Mouse (Mus musculus) forebrain, embryonic 12.5 days (tissue): ENCODE results near the gene Nol9. TPM values are rescaled to one million over a fixed set of nuclear protein-coding genes. Genes with fewer than 3 reads are reported as not detected.

Experiments
- ATAC-seq: fragments of 200-750 bp; cut with Nextera tagmentation; 2 replicates; pipeline ENCODE4 v1.8.0; 2017; ENCODE audit warnings: moderate TSS enrichment; ENCODE audit not compliant: low FRiP score
- H3K27ac ChIP-seq: fragments of 300-500 bp; sonication (generic); 2 replicates; pipeline ENCODE4 v1.5.1; 2016; ENCODE audit warnings: mild to moderate bottlenecking
- H3K27me3 ChIP-seq: fragments of 300-500 bp; sonication (generic); 2 replicates; pipeline ENCODE4 v1.6.1; 2016; ENCODE audit warnings: mild to moderate bottlenecking
- H3K36me3 ChIP-seq: fragments of 300-500 bp; sonication (generic); replicated peaks from 2 replicates; pipeline ENCODE4 v1.6.1; 2016; ENCODE audit warnings: mild to moderate bottlenecking
- H3K4me1 ChIP-seq: fragments of 300-500 bp; sonication (generic); 2 replicates; pipeline ENCODE4 v1.6.1; 2016
- H3K4me2 ChIP-seq: fragments of 300-500 bp; sonication (generic); 2 replicates; pipeline ENCODE4 v1.6.1; 2016; ENCODE audit warnings: mild to moderate bottlenecking, moderate library complexity
- H3K4me3 ChIP-seq: fragments of 300-500 bp; sonication (generic); replicated peaks from 2 replicates; pipeline ENCODE4 v1.5.1; 2016; ENCODE audit warnings: mild to moderate bottlenecking
- H3K9ac ChIP-seq: fragments of 300-500 bp; sonication (generic); 2 replicates; pipeline ENCODE4 v1.6.1; 2016; ENCODE audit warnings: mild to moderate bottlenecking
- H3K9me3 ChIP-seq: fragments of 300-500 bp; sonication (generic); 2 replicates; pipeline ENCODE4 v1.6.1; 2016
- WGBS: fragments of 180-500 bp; shearing (Covaris S2); methylation state at CpG from one replicate; pipeline ENCODE4 v1.1.7; 2016; 5-methylcytosine and 5-hydroxymethylcytosine counted together
- polyA plus RNA-seq: library from polyadenylated mRNA; unstranded; fragments of >200 nt; fragmentation: Nextera tagmentation; extraction: Ambion mirVana; gene quantifications from 2 replicates; pipeline ENCODE4 v1.2.1, GENCODE M21; 2016

Nol9 gene
- polyA plus RNA-seq, 1 experiment from 2014 or later: 34.1 TPM

- H3K9ac ChIP-seq: 0 out of 2 replicates have a peak overlapping the region, but pooled peaks have one; percentile 4
- H3K4me1 ChIP-seq: peaks cover 21% of the 10 kb centered on the region
- H3K4me2 ChIP-seq: no peak overlapping the region
- H3K9me3 ChIP-seq: no peaks in the 10 kb centered on the region
- H3K36me3 ChIP-seq: peaks cover 17% of the 10 kb centered on the region
- no peak for ATAC-seq
- 84% methylated on average over 7 of the region's 7 CpGs for WGBS
- H3K27ac ChIP-seq: no peak overlapping the region
- no peak overlapping the region for H3K4me3 ChIP-seq
- H3K27me3 ChIP-seq: peaks cover 14% of the 10 kb centered on the region
Measured at GRCm38 (mm10) chr4:152101081-152101653, 62.0 kb downstream of the Nol9 start.

GRCm38 (mm10) chr4:152101921-152102320, 62.8 kb downstream of the Nol9 start:
- Histone ChIP-seq H3K4me3 (no peak overlapping the region), H3K27ac (no peak overlapping the region), H3K9me3 (no peaks in the 10 kb centered on the region), H3K27me3 (peaks cover 10% of the 10 kb centered on the region), H3K4me1 (peaks cover 14% of the 10 kb centered on the region), H3K4me2 (no peak overlapping the region), H3K36me3 (peaks cover 19% of the 10 kb centered on the region), H3K9ac (0 out of 2 replicates have a peak overlapping the region, but pooled peaks have one; percentile 4)
- ATAC-seq: no peak
- WGBS: 92% methylated on average over 16 of the region's 16 CpGs

DNA sequence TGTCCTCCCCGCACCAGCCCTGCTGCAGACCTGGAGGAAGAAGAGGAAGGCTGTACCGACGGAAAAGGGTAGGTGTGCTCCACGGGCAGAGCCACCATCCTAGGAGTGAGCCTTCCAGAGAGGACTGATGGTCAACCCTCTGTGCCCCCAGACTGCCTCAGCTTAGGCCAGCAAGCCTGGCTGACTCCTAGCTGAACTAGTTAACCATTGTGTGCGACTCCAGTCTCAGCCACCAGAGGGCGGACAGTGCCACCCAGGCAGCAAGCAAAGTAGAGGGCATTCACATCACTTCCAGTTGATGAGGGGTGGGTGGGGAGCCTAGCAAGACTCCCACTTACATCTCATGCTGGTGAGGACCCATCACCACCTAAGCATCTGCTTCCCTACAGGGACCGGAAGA, 63.9 kb downstream of the Nol9 start:
- no peak overlapping the region for H3K4me2 ChIP-seq
- no peak overlapping the region for H3K4me3 ChIP-seq
- no peaks in the 10 kb centered on the region for H3K9me3 ChIP-seq
- no peak overlapping the region for H3K9ac ChIP-seq
- peaks cover 19% of the 10 kb centered on the region for H3K36me3 ChIP-seq
- 44% methylated on average over 7 of the region's 7 CpGs for WGBS
- H3K27ac ChIP-seq: no peak overlapping the region
- peaks cover 8% of the 10 kb centered on the region for H3K27me3 ChIP-seq
- ATAC-seq: no peak
- H3K4me1 ChIP-seq: peaks cover 14% of the 10 kb centered on the region

DNA sequence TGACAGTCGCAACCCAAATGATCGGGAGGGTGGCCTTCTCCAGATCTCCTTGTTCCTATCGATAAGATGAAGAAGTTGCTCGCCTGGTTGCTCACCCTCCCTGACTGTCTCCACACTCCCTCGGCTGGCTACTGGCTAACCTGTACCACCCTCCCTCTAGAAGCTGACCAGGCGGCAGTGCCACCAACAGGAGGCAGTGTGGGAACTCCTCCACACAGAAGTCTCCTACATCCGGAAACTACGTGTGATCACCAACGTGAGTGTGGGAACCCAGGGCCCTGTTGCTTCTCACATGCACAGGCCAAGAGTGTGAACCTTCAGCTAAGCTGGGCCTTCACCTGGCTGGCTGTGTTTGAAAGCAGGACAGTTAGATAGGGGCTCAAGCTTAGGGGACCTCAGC, 67.6 kb downstream of the Nol9 start:
- Histone ChIP-seq H3K27ac (no peak overlapping the region), H3K9ac (no peak overlapping the region), H3K36me3 (peaks cover 19% of the 10 kb centered on the region), H3K9me3 (no peaks in the 10 kb centered on the region), H3K4me2 (no peak overlapping the region; the same call in 1 of the 2 replicates), H3K4me3 (no peak overlapping the region), H3K4me1 (peaks cover 18% of the 10 kb centered on the region), H3K27me3 (peaks cover 19% of the 10 kb centered on the region)
- ATAC-seq: no peak
- WGBS: 51% methylated on average over 9 of the region's 9 CpGs

- H3K27me3 ChIP-seq: peaks cover 19% of the 10 kb centered on the region
- peak overlapping the region; percentile 77 for H3K4me2 ChIP-seq
- H3K27ac ChIP-seq: no peak overlapping the region
- H3K36me3 ChIP-seq: peaks cover 19% of the 10 kb centered on the region
- peak overlapping the region; percentile 45 for H3K9ac ChIP-seq
- peaks cover 18% of the 10 kb centered on the region for H3K4me1 ChIP-seq
- peak; percentile 68 for ATAC-seq
- peak overlapping the region; percentile 39 for H3K4me3 ChIP-seq
- under 1% methylated on average over 24 of the region's 24 CpGs for WGBS
- H3K9me3 ChIP-seq: no peaks in the 10 kb centered on the region
Measured at GRCm38 (mm10) chr4:152107493-152107892, 68.4 kb downstream of the Nol9 start.

DNA sequence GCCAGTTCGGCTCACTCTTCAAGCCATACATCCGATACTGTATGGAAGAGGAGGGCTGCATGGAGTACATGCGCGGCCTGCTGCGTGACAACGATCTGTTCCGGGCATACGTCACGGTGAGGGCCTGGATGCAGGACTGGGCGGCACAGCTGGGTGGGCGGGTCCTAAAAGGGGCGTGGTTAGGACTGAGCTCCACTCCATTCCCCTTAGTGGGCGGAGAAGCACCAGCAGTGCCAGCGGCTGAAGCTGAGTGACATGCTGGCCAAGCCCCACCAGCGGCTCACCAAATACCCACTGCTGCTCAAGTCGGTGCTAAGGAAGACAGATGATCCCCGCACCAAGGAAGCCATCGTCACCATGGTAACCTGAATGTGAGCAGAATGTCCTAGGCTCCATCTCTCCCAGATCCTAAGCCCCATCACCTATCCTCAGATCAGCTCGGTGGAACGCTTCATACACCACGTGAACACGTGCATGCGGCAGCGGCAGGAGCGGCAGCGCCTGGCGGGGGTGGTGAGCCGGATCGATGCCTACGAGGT, 68.9 kb downstream of the Nol9 start:
- Histone ChIP-seq H3K9ac (peak overlapping the region; percentile 45), H3K36me3 (peaks cover 19% of the 10 kb centered on the region), H3K4me2 (peak overlapping the region; percentile 77), H3K4me3 (peak overlapping the region; percentile 39), H3K27ac (no peak overlapping the region), H3K4me1 (peaks cover 18% of the 10 kb centered on the region), H3K27me3 (peaks cover 19% of the 10 kb centered on the region), H3K9me3 (no peaks in the 10 kb centered on the region)
- ATAC-seq: peak; percentile 96
- 5% methylated on average over 30 of the region's 30 CpGs for WGBS

DNA sequence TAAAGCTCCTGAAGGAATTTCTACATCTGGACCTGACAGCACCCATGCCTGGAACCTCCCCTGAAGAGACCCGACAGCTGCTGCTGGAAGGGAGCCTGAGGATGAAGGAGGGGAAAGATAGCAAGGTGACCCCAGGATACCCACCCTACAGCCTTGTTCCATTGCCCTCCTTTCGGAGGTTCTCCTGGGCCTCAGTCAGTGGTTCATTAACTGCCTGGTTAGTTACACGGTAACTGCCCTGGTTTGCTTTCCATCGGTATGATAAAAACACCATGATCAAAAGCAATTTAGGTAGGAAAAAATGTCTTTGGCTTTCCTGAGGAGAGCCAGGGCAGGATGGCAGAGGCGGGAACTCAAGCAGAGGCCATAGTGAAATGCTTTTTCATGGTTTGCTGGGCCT, 69.6 kb downstream of the Nol9 start:
- Histone ChIP-seq H3K9me3 (no peaks in the 10 kb centered on the region), H3K4me2 (peak overlapping the region; percentile 77; the same call in 1 of the 2 replicates), H3K36me3 (peaks cover 21% of the 10 kb centered on the region), H3K4me3 (no peak overlapping the region), H3K27me3 (peaks cover 23% of the 10 kb centered on the region), H3K9ac (peak overlapping the region; percentile 45; the same call in 1 of the 2 replicates), H3K27ac (no peak overlapping the region), H3K4me1 (peaks cover 18% of the 10 kb centered on the region)
- no peak for ATAC-seq
- WGBS: 89% methylated on average over 5 of the region's 5 CpGs

GRCm38 (mm10) chr4:152109509-152109908, 70.4 kb downstream of the Nol9 start:
- Histone ChIP-seq H3K9ac (no peak overlapping the region), H3K4me3 (no peak overlapping the region), H3K27me3 (peaks cover 31% of the 10 kb centered on the region), H3K9me3 (no peaks in the 10 kb centered on the region), H3K4me2 (no peak overlapping the region), H3K27ac (no peak overlapping the region), H3K4me1 (peaks cover 18% of the 10 kb centered on the region), H3K36me3 (peaks cover 20% of the 10 kb centered on the region)
- no peak for ATAC-seq
- 87% methylated on average over 3 of the region's 3 CpGs for WGBS

- H3K27me3 ChIP-seq: peaks cover 43% of the 10 kb centered on the region
- 83% methylated on average over 4 of the region's 4 CpGs for WGBS
- ATAC-seq: no peak
- no peak overlapping the region for H3K4me2 ChIP-seq
- H3K27ac ChIP-seq: no peak overlapping the region
- H3K9ac ChIP-seq: no peak overlapping the region
- H3K4me1 ChIP-seq: peaks cover 19% of the 10 kb centered on the region
- peaks cover 20% of the 10 kb centered on the region for H3K36me3 ChIP-seq
- no peak overlapping the region for H3K4me3 ChIP-seq
- H3K9me3 ChIP-seq: no peaks in the 10 kb centered on the region
Measured at GRCm38 (mm10) chr4:152110689-152111088, 71.6 kb downstream of the Nol9 start.

Other genes starting within 250 kb of the Nol9 start
- gene Camta1, start 177.4 kb upstream of the Nol9 start, polyA plus RNA-seq: 148 and 164 TPM in 2 replicates
- 83.9 and 89.0 TPM in 2 replicates for gene Dnajc11, start 105.6 kb upstream of the Nol9 start, polyA plus RNA-seq
- gene Thap3, start 50.3 kb upstream of the Nol9 start, polyA plus RNA-seq: 33.9 and 38.6 TPM in 2 replicates
- gene Phf13, start 43.1 kb upstream of the Nol9 start, polyA plus RNA-seq: 24.4 and 27.4 TPM in 2 replicates
- 5.3 and 5.5 TPM in 2 replicates for gene Klhl21, start 30.5 kb upstream of the Nol9 start, polyA plus RNA-seq
- gene Zbtb48, start 11.7 kb upstream of the Nol9 start, polyA plus RNA-seq: 23.7 and 24.2 TPM in 2 replicates
- gene Tas1r1, start 753 bp upstream of the Nol9 start, polyA plus RNA-seq: 0.55 and 0.78 TPM in 2 replicates
- gene Plekhg5, start 33.2 kb downstream of the Nol9 start, polyA plus RNA-seq: 9.5 and 10.8 TPM in 2 replicates
- gene Tnfrsf25, start 76.6 kb downstream of the Nol9 start, polyA plus RNA-seq: 0.66 and 0.76 TPM in 2 replicates
- gene Espn, start 113.0 kb downstream of the Nol9 start, polyA plus RNA-seq: 1.8 and 2.1 TPM in 2 replicates
- gene Hes2, start 119.5 kb downstream of the Nol9 start, polyA plus RNA-seq: not detected in 2 replicates
- 85.9 and 86.7 TPM in 2 replicates for gene Acot7, start 138.8 kb downstream of the Nol9 start, polyA plus RNA-seq
- 5.8 and 6.9 TPM in 2 replicates for gene Gpr153, start 234.9 kb downstream of the Nol9 start, polyA plus RNA-seq